Mouse (Mus musculus): ENCODE results near the gene Agtrap. TPM values are rescaled to one million over a fixed set of nuclear protein-coding genes. Genes with fewer than 3 reads are reported as not detected.

The Agtrap gene
- polyA plus RNA-seq, 1 experiment from 2014 or later: 15.8 TPM

DNA sequence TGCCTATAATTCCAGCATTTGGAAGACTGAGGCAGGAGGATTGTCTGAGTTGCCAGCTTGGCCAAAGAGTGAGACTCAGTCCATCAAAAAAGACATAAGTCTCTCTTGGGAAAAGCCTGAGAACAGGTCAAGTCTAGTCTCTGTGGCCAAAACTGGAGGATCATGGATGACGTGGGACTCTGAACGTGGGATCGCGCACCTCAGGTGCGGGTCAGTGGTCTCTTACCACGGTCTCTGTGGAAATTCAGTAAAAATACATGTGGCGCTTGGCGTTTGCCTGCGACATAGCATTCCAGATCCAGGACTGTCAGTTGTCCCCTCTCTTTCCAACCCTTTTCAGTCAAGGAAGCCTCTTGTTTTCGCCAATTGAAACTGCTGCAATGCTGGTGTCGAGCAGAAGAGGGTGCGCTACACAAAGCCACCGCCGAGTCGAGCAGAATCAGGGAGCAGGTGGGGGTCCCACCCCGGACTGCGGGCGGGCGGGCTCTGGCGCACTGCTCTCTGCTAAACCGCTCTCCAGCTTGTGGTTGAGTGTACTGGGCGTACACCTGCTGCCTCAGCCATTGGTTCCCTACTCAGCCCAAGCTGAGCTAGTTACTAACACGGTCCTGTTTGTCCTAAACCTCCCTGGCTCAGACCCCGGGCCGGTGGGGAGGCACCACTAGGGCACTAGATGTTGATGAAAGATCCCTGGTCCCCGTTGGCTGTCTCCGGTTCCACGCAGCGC is 14.1 kb upstream of the Agtrap start:
- H3K4me1 ChIP-seq (replicated peaks): peaks cover 12% of the 10 kb centered on the region
- ATAC-seq (replicated peaks; ENCODE audit: insufficient number of reproducible peaks, insufficient read depth, low FRiP score, low read depth): peak; percentile 64
- peak overlapping the region; percentile 45 for H3K4me3 ChIP-seq
- WGBS: 16% methylated on average over 29 of the region's 29 CpGs
- peak overlapping the region; percentile 53; the same call in 1 of the 2 replicates for H3K9ac ChIP-seq
- peak overlapping the region; percentile 82 for H3K4me2 ChIP-seq
- H3K27me3 ChIP-seq: 0 out of 2 replicates have a peak, but pooled peaks cover 3% of the 10 kb centered on the region
- no peaks in the 10 kb centered on the region for H3K36me3 ChIP-seq
- H3K9me3 ChIP-seq (replicated peaks): no peaks in the 10 kb centered on the region
- H3K27ac ChIP-seq: 0 out of 2 replicates have a peak overlapping the region, but pooled peaks have one; percentile 16

DNA sequence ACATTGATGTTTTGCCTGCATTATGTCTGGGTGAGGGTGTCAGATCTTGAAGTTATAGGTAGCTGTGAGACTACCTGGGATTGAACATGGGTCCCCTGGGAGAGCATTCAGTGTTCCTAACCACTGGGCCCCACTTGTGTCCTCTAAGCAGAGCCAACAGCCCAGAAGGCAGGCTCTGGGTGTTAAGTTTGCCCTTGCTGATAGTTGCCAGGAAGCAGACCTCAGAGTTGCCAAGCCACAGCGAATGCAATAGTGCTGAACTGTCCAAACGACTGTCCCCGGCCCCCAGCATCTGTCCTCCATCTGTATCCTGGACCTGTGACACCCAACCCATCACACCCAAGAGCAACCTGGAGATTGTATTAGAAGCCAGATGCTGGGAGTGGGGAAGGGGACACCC is 10.8 kb upstream of the Agtrap start:
- Histone ChIP-seq H3K4me3 (no peak overlapping the region), H3K36me3 (no peaks in the 10 kb centered on the region), H3K27me3 (no peaks in the 10 kb centered on the region), H3K27ac (no peak overlapping the region), H3K4me2 (no peak overlapping the region), H3K9me3 (replicated peaks) (no peaks in the 10 kb centered on the region), H3K9ac (no peak overlapping the region), H3K4me1 (replicated peaks) (peaks cover 8% of the 10 kb centered on the region)
- WGBS: 49% methylated on average over 3 of the region's 3 CpGs
- no peak for ATAC-seq (replicated peaks; ENCODE audit: insufficient number of reproducible peaks, insufficient read depth, low FRiP score, low read depth)

DNA sequence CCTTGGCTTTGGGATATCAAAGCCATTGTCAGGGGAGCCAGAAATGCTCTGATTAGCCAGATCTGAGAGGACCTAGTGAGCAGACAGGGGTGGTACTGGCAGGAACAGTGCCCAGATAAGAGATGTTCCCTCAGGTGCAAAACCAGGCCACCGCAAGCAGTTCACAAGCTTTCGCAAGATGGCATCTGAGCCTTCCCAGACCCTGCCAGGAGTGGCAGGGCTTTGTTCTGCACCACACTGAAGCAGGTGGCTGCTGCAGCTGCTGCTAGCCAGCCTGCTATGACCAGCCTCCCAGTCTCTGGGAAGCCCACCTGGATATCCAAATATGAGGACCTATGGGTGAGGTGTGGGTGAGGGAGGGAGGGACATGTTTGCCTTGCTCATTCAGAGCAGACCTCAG is 10.1 kb upstream of the Agtrap start:
- Histone ChIP-seq H3K27ac (no peak overlapping the region), H3K36me3 (no peaks in the 10 kb centered on the region), H3K4me2 (no peak overlapping the region), H3K4me1 (replicated peaks) (peaks cover 8% of the 10 kb centered on the region), H3K9me3 (replicated peaks) (no peaks in the 10 kb centered on the region), H3K4me3 (no peak overlapping the region), H3K27me3 (no peaks in the 10 kb centered on the region), H3K9ac (no peak overlapping the region)
- WGBS: 75% methylated on average over 2 of the region's 2 CpGs
- no peak for ATAC-seq (replicated peaks; ENCODE audit: insufficient number of reproducible peaks, insufficient read depth, low FRiP score, low read depth)

DNA sequence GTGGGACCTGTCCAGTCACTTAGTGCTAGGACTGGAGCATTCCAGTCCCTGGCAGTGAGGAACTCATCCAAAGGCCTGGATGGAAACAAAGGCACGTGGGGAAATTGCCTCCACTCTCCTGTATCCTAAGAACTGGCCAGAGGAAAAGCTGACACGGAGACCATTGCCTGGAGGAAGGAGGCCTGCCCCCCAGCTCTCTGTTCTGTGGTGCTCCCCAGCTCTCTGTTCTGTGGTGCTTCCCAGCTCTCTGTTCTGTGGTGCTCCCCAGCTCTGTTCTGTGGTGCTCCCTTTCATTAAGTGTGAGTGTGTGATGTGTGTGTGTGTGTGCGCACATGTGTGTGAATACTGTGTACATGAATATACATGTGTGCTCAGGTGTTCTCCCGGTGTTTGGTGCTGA is 7.2 kb upstream of the Agtrap start:
- Histone ChIP-seq H3K9ac (no peak overlapping the region), H3K4me1 (replicated peaks) (no peaks in the 10 kb centered on the region), H3K27me3 (no peaks in the 10 kb centered on the region), H3K9me3 (replicated peaks) (no peaks in the 10 kb centered on the region), H3K4me2 (no peak overlapping the region), H3K4me3 (no peak overlapping the region), H3K36me3 (no peaks in the 10 kb centered on the region), H3K27ac (no peak overlapping the region)
- no peak for ATAC-seq (replicated peaks; ENCODE audit: insufficient number of reproducible peaks, insufficient read depth, low FRiP score, low read depth)
- 78% methylated on average over 4 of the region's 4 CpGs for WGBS

DNA sequence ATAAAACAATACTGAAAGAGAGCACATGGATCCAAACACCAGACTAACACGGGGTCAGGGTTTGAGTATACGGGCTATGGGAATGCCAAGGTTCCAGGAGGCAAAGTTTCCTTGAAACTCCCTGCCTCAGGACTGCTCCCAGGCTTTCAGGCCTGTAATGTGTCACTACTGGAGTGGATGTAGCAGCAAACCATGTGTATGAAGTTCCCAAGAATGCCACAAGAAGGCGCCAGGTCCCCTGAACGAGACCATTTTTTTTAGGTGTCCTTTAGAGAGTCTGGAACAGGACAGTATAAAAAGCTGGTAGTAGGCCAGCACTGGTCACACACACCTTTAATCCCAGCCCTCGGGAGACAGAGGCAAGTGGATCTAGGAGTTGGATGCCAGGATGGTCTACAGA is 6.3 kb upstream of the Agtrap start:
- Histone ChIP-seq H3K9me3 (replicated peaks) (no peaks in the 10 kb centered on the region), H3K4me1 (replicated peaks) (no peaks in the 10 kb centered on the region), H3K9ac (no peak overlapping the region), H3K36me3 (no peaks in the 10 kb centered on the region), H3K4me3 (no peak overlapping the region), H3K27me3 (no peaks in the 10 kb centered on the region), H3K27ac (no peak overlapping the region), H3K4me2 (no peak overlapping the region)
- WGBS: 79% methylated on average over 5 of the region's 5 CpGs
- no peak for ATAC-seq (replicated peaks; ENCODE audit: insufficient number of reproducible peaks, insufficient read depth, low FRiP score, low read depth)

DNA sequence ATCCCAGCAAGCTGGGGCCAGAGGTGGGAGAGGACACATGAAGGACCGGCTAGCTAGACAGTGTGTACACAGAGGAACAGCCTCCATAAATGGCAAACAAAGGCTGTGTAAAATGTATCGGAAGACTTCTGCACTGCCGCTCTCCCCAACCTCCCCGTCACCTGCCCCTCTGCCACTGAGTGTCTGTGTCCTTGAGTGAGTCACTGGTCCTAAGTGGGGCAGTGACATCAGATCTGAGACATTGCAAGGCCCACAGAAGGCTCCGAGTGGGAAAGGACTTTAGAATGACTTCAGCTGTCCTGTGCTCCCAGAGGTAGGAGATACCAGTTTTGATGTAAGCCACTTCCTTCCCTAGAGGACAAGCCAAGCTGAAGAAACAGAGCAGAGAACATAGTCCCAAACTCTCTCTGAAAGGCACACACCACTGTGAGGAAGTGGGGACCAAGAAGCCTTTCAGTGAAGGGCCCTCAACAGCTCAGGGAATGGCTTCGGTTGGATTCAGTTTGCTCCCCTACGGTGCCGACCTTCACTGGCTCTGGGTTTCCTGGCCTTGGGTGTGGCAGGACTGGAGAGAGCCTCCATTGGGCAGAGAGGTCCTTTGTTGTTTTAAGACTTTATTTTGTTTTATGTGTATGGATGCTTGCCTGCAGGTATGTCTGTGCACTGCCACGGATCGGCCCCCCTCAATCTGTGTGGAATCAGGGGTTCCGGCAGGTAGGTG is 4.9 kb upstream of the Agtrap start:
- ATAC-seq (replicated peaks; ENCODE audit: insufficient number of reproducible peaks, insufficient read depth, low FRiP score, low read depth): no peak
- Histone ChIP-seq H3K9me3 (replicated peaks) (no peaks in the 10 kb centered on the region), H3K4me2 (no peak overlapping the region), H3K9ac (no peak overlapping the region), H3K4me3 (no peak overlapping the region), H3K27me3 (no peaks in the 10 kb centered on the region), H3K36me3 (no peaks in the 10 kb centered on the region), H3K27ac (no peak overlapping the region), H3K4me1 (replicated peaks) (peaks cover 5% of the 10 kb centered on the region)
- WGBS: 81% methylated on average over 11 of the region's 11 CpGs

DNA sequence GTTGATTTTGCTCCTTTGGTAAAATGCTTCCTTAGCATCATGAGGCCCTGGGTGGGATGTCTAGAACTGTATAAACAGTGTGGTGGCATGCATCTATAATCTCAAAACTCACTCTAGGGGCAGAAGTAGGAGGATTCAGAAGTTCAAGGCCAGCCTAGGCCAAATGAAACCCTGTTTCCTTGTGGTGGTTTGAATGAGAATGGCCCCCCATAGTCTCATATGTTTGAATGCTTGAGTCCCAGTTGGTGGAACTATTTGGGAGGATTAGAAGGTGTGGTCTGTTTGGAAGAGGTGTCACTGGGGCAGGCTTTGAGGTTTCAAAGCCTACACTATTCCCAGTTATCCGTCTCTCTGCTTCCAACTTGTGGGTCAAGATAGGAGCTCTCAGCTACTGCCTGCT is 3.4 kb upstream of the Agtrap start:
- H3K36me3 ChIP-seq: no peaks in the 10 kb centered on the region
- H3K9ac ChIP-seq: no peak overlapping the region
- no peak overlapping the region for H3K27ac ChIP-seq
- H3K4me2 ChIP-seq: no peak overlapping the region
- no peak overlapping the region for H3K4me3 ChIP-seq
- ATAC-seq (replicated peaks; ENCODE audit: insufficient number of reproducible peaks, insufficient read depth, low FRiP score, low read depth): no peak
- WGBS: 80% methylated on average over 1 of the region's 1 CpGs
- no peaks in the 10 kb centered on the region for H3K27me3 ChIP-seq
- no peaks in the 10 kb centered on the region for H3K9me3 ChIP-seq (replicated peaks)
- peaks cover 15% of the 10 kb centered on the region for H3K4me1 ChIP-seq (replicated peaks)

DNA sequence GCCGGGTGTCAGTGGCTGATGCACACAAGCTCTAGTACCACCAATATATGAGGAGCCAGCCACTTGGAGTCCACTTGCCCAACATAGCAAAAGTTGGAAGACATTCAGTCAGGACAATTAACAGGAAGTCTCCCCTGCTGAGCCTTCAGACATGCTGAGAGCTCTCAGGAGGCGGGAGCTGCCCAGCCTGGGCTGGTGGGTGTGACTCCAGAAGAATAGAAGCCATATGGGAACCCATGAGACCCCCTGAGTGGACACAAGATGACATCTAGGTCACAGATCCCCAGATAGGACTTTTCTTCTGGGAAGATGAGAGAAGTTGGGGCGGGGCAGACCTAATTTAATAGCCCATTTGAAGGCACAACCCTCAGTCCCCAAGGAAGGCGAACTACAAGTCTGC is 1.3 kb upstream of the Agtrap start:
- no peak for ATAC-seq (replicated peaks; ENCODE audit: insufficient number of reproducible peaks, insufficient read depth, low FRiP score, low read depth)
- Histone ChIP-seq H3K27me3 (no peaks in the 10 kb centered on the region), H3K4me3 (no peak overlapping the region), H3K9me3 (replicated peaks) (no peaks in the 10 kb centered on the region), H3K27ac (no peak overlapping the region), H3K36me3 (no peaks in the 10 kb centered on the region), H3K4me1 (replicated peaks) (peaks cover 30% of the 10 kb centered on the region), H3K4me2 (no peak overlapping the region), H3K9ac (no peak overlapping the region)
- 64% methylated on average over 4 of the region's 4 CpGs for WGBS

DNA sequence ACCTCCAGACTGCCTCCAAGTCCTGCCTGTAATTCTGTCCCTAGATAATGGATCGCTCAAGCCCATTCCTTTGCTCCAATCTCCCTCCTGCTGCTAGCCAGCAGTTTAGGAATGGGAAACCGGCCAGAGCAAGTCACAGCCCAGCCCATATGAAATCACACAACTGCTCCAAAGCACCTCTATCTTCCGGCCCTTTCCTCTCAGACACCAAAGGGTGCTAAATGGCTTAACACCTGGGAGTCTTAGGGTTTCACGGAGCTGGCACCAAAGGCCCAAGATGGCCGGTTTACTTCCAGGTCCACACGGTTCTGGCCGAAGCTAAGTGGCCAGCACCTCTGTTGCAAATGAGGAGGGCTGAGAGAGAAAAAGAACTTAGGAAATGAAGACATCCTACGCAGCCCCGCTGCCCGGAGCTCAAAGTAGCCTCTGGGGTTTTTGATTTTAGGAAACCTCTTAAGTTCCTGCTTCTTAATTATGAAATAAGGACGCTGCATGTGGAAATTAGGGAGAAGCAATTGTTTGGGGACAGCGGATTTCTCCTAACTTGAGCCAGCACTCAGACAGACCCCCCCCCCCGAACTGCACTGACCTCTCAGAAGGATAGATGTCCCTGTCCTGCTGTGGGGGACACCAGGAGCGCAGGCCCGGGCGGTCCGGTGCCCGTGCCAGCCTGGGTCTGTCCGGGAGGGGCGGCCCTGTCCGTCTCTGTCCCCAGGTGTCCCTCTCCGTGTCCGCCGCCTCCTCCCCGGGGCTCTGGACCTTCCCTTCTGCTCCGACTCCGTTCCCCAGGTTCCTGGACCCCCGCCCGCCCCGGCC is 532 bp downstream of the Agtrap start:
- H3K4me2 ChIP-seq: peak overlapping the region; percentile 83
- no peaks in the 10 kb centered on the region for H3K9me3 ChIP-seq (replicated peaks)
- H3K27ac ChIP-seq: peak overlapping the region; percentile 86
- no peaks in the 10 kb centered on the region for H3K36me3 ChIP-seq
- H3K27me3 ChIP-seq: no peaks in the 10 kb centered on the region
- peak; percentile 51 for ATAC-seq (replicated peaks; ENCODE audit: insufficient number of reproducible peaks, insufficient read depth, low FRiP score, low read depth)
- 2% methylated on average over 30 of the region's 30 CpGs for WGBS
- H3K4me1 ChIP-seq (replicated peaks): peaks cover 47% of the 10 kb centered on the region
- peak overlapping the region; percentile 91 for H3K4me3 ChIP-seq
- peak overlapping the region; percentile 89 for H3K9ac ChIP-seq

DNA sequence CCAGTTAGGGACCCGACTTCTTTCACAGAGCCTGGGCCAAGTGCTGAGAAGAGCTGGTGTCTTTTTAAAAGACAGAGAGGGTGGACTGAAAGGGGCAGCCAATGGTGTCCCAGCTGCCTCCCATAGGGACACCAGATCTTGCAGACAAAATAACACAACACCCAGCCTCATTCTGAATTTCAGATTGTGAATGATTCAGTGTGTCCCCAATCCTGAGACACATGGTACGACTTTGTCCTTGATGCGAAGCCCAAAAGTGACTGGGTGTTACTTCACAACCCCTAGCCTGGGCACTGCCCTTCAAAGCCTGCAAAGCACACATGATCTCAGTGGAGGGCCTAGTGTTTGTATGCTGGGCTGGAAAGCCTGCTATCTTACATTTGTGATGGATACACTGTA is 1.9 kb downstream of the Agtrap start:
- no peak overlapping the region for H3K4me2 ChIP-seq
- H3K27ac ChIP-seq: no peak overlapping the region
- H3K4me3 ChIP-seq: no peak overlapping the region
- 72% methylated on average over 3 of the region's 3 CpGs for WGBS
- ATAC-seq (replicated peaks; ENCODE audit: insufficient number of reproducible peaks, insufficient read depth, low FRiP score, low read depth): no peak
- no peak overlapping the region for H3K9ac ChIP-seq
- H3K9me3 ChIP-seq (replicated peaks): no peaks in the 10 kb centered on the region
- no peaks in the 10 kb centered on the region for H3K27me3 ChIP-seq
- H3K36me3 ChIP-seq: peaks cover 5% of the 10 kb centered on the region; the same call in 1 of the 2 replicates
- H3K4me1 ChIP-seq (replicated peaks): peaks cover 47% of the 10 kb centered on the region

DNA sequence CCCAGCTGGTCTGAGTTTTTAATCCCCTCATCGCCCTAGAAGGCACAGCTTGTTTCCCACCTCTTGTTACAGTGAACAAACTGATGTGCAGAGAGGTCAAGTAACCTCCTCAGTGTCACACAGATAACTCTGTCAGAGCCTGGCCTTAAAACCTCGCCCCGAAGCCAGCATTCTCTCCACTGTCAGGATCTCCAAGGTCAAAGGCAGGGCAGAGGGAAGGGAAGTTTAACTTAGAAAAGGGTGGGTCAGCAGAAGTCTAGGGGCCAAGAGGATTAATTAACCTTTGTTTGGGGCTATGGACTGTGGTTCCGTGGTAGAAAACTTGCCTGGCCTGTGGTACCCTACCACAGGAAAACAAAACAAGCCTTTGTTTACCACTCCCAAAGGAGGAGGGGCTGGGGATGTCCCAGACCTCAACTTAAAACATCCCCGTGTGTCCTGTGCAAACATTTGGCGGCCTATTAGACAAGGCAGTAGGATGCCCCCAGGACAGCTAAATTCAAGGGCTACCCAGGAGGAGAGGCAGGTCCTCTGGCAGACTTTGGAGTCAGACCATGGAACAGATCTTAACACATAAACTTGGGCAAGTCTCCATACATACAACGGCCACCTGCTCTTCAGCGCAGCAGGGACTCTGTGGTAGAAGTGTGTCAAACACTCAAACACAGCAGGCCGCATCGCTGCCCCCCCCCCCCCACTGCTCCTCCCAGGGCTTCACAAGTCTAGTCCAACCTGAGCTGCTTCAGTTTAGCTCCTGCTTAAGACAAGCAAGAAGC is 2.5 kb downstream of the Agtrap start:
- Histone ChIP-seq H3K27ac (no peak overlapping the region), H3K36me3 (peaks cover 6% of the 10 kb centered on the region; the same call in 1 of the 2 replicates), H3K4me3 (no peak overlapping the region), H3K9ac (no peak overlapping the region), H3K4me1 (replicated peaks) (peaks cover 47% of the 10 kb centered on the region), H3K9me3 (replicated peaks) (no peaks in the 10 kb centered on the region), H3K4me2 (no peak overlapping the region), H3K27me3 (no peaks in the 10 kb centered on the region)
- no peak for ATAC-seq (replicated peaks; ENCODE audit: insufficient number of reproducible peaks, insufficient read depth, low FRiP score, low read depth)
- WGBS: 48% methylated on average over 10 of the region's 10 CpGs

Data from heart, embryonic 15.5 days (tissue).